Mouse (Mus musculus) kidney, embryonic 16.5 days (tissue): ENCODE results near the gene Fshr. TPM values are rescaled to one million over a fixed set of nuclear protein-coding genes. Genes with fewer than 3 reads are reported as not detected.
A peak's percentile ranks its signal among the peaks of the same experiment; 100 is the strongest.
"Not testable (repeated sequence)": the region's sequence is repeated elsewhere in the genome, so short reads cannot be mapped to it uniquely, and the experiment has no call there.

Experiments used
- ATAC-seq: fragments of 200-750 bp; cut with Nextera tagmentation; 2 replicates; pipeline ENCODE4 v1.8.0; 2017; ENCODE audit warnings: moderate TSS enrichment; ENCODE audit not compliant: low FRiP score, low TSS enrichment
- H3K27ac ChIP-seq: fragments of 300-500 bp; sonication (generic); 2 replicates; pipeline ENCODE4 v1.5.1; 2014; ENCODE audit warnings: low read length
- H3K27me3 ChIP-seq: fragments of 300-500 bp; sonication (generic); 2 replicates; pipeline ENCODE4 v1.6.1; 2014; ENCODE audit warnings: low read length, control low read depth, mixed read lengths; ENCODE audit not compliant: insufficient read depth
- H3K36me3 ChIP-seq: fragments of 300-500 bp; sonication (generic); 2 replicates; pipeline ENCODE4 v1.6.1; 2014; ENCODE audit warnings: low read length, control low read depth, mixed read lengths; ENCODE audit not compliant: insufficient read depth
- H3K4me1 ChIP-seq: fragments of 300-500 bp; sonication (generic); 2 replicates; pipeline ENCODE4 v1.6.1; 2014; ENCODE audit warnings: low read length, control low read depth, mixed read lengths; ENCODE audit not compliant: insufficient read depth
- H3K4me2 ChIP-seq: fragments of 300-500 bp; sonication (generic); replicated peaks from 2 replicates; pipeline ENCODE4 v1.6.1; 2014; ENCODE audit warnings: low read depth, low read length
- H3K4me3 ChIP-seq: fragments of 300-500 bp; sonication (generic); 2 replicates; pipeline ENCODE4 v1.5.1; 2014; ENCODE audit warnings: mild to moderate bottlenecking, low read length
- H3K9ac ChIP-seq: fragments of 300-500 bp; sonication (generic); replicated peaks from 2 replicates; pipeline ENCODE4 v1.6.1; 2014; ENCODE audit warnings: low read length
- H3K9me3 ChIP-seq: fragments of 300-500 bp; sonication (generic); 2 replicates; pipeline ENCODE4 v1.6.1; 2016; ENCODE audit warnings: low read length, control low read depth
- WGBS: fragments of 180-500 bp; shearing (Covaris S2); extraction: QIAGEN DNeasy Blood & Tissue Kit; methylation state at CpG from one replicate; pipeline ENCODE4 v1.1.7; 2014; 5-methylcytosine and 5-hydroxymethylcytosine counted together
- polyA plus RNA-seq: library from polyadenylated mRNA; unstranded; fragments of >200 nt; fragmentation: Nextera tagmentation; extraction: Ambion mirVana; gene quantifications from 2 replicates; pipeline ENCODE4 v1.2.1, GENCODE M21; 2015

Gene Fshr
- polyA plus RNA-seq, 1 experiment from 2014 or later: not detected

GRCm38 (mm10) chr17:89100719-89101350 lies 99.6 kb downstream of the Fshr start:
- no peak overlapping the region for H3K4me2 ChIP-seq
- WGBS: 80% methylated on average over 5 of the region's 5 CpGs
- ATAC-seq: no peak

DNA sequence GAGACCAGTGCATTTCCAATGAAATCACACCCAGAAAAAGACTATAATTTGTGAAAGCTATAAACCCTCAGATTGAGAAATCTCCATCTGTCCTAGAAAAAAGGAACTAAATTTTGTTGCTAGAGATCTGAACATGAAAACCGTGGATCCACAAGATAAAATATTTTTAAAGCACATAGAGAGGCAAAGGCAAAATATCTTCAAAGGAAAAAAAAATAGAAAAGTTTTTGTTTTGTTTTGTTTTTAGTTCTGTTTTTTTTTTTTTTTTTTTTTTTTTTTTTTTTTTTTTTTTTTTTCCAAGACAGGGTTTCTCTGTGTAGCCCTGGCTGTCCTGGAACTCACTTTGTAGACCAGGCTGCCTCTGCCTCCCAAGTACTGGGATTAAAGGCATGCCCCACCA lies 100.7 kb downstream of the Fshr start:
- H3K27me3 ChIP-seq, H3K36me3 ChIP-seq, H3K9ac ChIP-seq, H3K4me1 ChIP-seq, H3K27ac ChIP-seq, ATAC-seq, H3K4me2 ChIP-seq, H3K9me3 ChIP-seq, H3K4me3 ChIP-seq: not testable (repeated sequence)
- WGBS: 73% methylated on average over 1 of the region's 1 CpGs

More at GRCm38 (mm10) chr17:89100719-89101350, 99.6 kb downstream of the Fshr start:
- H3K4me1 ChIP-seq: no peaks in the 10 kb centered on the region
- no peaks in the 10 kb centered on the region for H3K27me3 ChIP-seq
- H3K9ac ChIP-seq: no peak overlapping the region
- H3K4me3 ChIP-seq: no peak overlapping the region
- H3K36me3 ChIP-seq: no peaks in the 10 kb centered on the region
- no peak overlapping the region for H3K27ac ChIP-seq
- H3K9me3 ChIP-seq: no peaks in the 10 kb centered on the region

GRCm38 (mm10) chr17:89089692-89090475 lies 110.6 kb downstream of the Fshr start:
- no peaks in the 10 kb centered on the region for H3K4me1 ChIP-seq
- ATAC-seq: no peak
- no peak overlapping the region for H3K4me2 ChIP-seq
- 86% methylated on average over 5 of the region's 5 CpGs for WGBS
- no peaks in the 10 kb centered on the region for H3K36me3 ChIP-seq
- H3K4me3 ChIP-seq: no peak overlapping the region
- H3K27ac ChIP-seq: no peak overlapping the region
- no peak overlapping the region for H3K9ac ChIP-seq
- H3K9me3 ChIP-seq: no peaks in the 10 kb centered on the region
- H3K27me3 ChIP-seq: no peaks in the 10 kb centered on the region

DNA sequence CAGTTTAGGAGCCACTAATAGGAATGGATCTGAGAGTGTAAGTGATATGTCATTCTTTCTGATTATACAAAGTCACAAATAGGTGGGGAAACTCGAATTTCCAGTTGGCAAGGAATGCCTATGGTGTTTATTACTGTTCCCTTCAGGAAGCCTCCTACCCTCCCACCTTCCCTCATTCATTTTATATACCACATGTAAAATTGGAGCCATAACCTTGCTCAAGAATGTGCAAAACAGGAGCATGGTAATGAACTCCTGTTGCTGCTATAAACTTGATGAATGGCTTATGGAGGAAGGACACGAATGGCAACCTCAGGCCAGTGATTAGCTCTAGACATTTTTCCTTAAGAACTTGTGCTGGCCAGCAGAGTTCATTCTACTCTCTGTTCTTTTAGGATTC lies 117.6 kb downstream of the Fshr start:
- Histone ChIP-seq H3K27ac (no peak overlapping the region), H3K4me2 (no peak overlapping the region), H3K4me3 (no peak overlapping the region), H3K27me3 (no peaks in the 10 kb centered on the region), H3K9me3 (no peaks in the 10 kb centered on the region), H3K9ac (no peak overlapping the region), H3K4me1 (no peaks in the 10 kb centered on the region), H3K36me3 (no peaks in the 10 kb centered on the region)
- no peak for ATAC-seq
- WGBS: 20% methylated on average over 2 of the region's 2 CpGs

DNA sequence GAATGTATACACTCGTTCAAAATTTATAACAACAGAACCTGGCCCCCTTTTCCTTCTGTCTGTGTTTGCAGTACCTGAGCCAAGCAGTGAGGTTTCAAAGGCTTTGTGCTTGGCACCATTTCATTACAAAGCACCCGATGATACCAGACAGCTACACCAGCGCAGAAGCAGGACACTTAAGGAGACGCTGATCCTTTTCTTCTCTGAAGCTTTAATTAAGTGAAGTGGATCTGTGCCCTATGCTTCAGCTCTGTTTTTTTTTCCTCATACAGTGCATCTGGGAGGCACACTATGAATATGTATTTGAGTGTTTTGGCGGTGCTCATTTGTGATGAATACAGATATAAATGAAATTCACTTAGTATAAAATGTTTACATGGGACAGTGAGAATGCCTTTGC lies 120.8 kb downstream of the Fshr start:
- H3K27me3 ChIP-seq: no peaks in the 10 kb centered on the region
- no peak overlapping the region for H3K4me3 ChIP-seq
- H3K4me1 ChIP-seq: no peaks in the 10 kb centered on the region
- no peak for ATAC-seq
- no peak overlapping the region for H3K9ac ChIP-seq
- H3K36me3 ChIP-seq: no peaks in the 10 kb centered on the region
- 82% methylated on average over 5 of the region's 5 CpGs for WGBS
- no peak overlapping the region for H3K27ac ChIP-seq
- no peak overlapping the region for H3K4me2 ChIP-seq
- H3K9me3 ChIP-seq: no peaks in the 10 kb centered on the region

- Histone ChIP-seq H3K9me3 (no peaks in the 10 kb centered on the region), H3K27ac (no peak overlapping the region), H3K27me3 (no peaks in the 10 kb centered on the region), H3K4me2 (no peak overlapping the region), H3K4me1 (peaks cover 12% of the 10 kb centered on the region), H3K4me3 (no peak overlapping the region), H3K9ac (no peak overlapping the region), H3K36me3 (no peaks in the 10 kb centered on the region)
- no peak for ATAC-seq
- 70% methylated on average over 3 of the region's 3 CpGs for WGBS
These were observed 136.0 kb downstream of the Fshr start for GRCm38 (mm10) chr17:89064327-89065095.

GRCm38 (mm10) chr17:89062348-89062949 lies 138.0 kb downstream of the Fshr start:
- H3K9me3 ChIP-seq: no peaks in the 10 kb centered on the region
- ATAC-seq: peak; percentile 49; the same call in 1 of the 2 replicates
- 51% methylated on average over 8 of the region's 8 CpGs for WGBS

GRCm38 (mm10) chr17:89051031-89051563 lies 149.4 kb downstream of the Fshr start:
- ATAC-seq: no peak
- no peak overlapping the region for H3K4me3 ChIP-seq
- no peaks in the 10 kb centered on the region for H3K9me3 ChIP-seq
- no peaks in the 10 kb centered on the region for H3K36me3 ChIP-seq
- H3K27me3 ChIP-seq: no peaks in the 10 kb centered on the region
- H3K9ac ChIP-seq: no peak overlapping the region
- H3K27ac ChIP-seq: no peak overlapping the region
- no peaks in the 10 kb centered on the region for H3K4me1 ChIP-seq
- 87% methylated on average over 3 of the region's 3 CpGs for WGBS
- no peak overlapping the region for H3K4me2 ChIP-seq

More at GRCm38 (mm10) chr17:89062348-89062949, 138.0 kb downstream of the Fshr start:
- H3K4me3 ChIP-seq: no peak overlapping the region
- H3K27me3 ChIP-seq: no peaks in the 10 kb centered on the region
- H3K9ac ChIP-seq: no peak overlapping the region
- peaks cover 12% of the 10 kb centered on the region for H3K4me1 ChIP-seq
- no peaks in the 10 kb centered on the region for H3K36me3 ChIP-seq
- H3K4me2 ChIP-seq: no peak overlapping the region
- H3K27ac ChIP-seq: no peak overlapping the region

- Histone ChIP-seq H3K4me2 (no peak overlapping the region), H3K4me1 (no peaks in the 10 kb centered on the region), H3K9ac (no peak overlapping the region), H3K4me3 (no peak overlapping the region), H3K27ac (no peak overlapping the region), H3K36me3 (no peaks in the 10 kb centered on the region), H3K9me3 (no peaks in the 10 kb centered on the region), H3K27me3 (no peaks in the 10 kb centered on the region)
- ATAC-seq: no peak
- WGBS: 89% methylated on average over 2 of the region's 2 CpGs
These were observed 151.4 kb downstream of the Fshr start for GRCm38 (mm10) chr17:89049071-89049470.
